Comparison of ENCODE assay signal across 8 mouse cellular contexts in genomic region chr5:110363822-110364545, GRCm38 (mm10). TPM values are rescaled to one million over a fixed set of nuclear protein-coding genes. Genes with fewer than 3 reads are reported as not detected.
A peak's percentile ranks its signal among the peaks of the same experiment; 100 is the strongest.
DNase-seq lines count a peak whose midpoint lies in the region; ATAC-seq and TF ChIP-seq lines count a peak whose summit lies in the region.

No protein-coding gene starts in this region.

- peak overlapping the region; percentile 37; the same call in 1 of the 2 replicates for H3K4me3 ChIP-seq in lung, postnatal 0 days (ENCODE audit: low read depth, low read length)
- H3K4me3 ChIP-seq in lung, adult 2 months (replicated peaks; ENCODE audit: extremely low read depth, low read depth, low read length), result no peak overlapping the region
- H3K4me3 ChIP-seq in limb, embryonic 12.5 days (replicated peaks), result peak overlapping the region; percentile 48
- peak overlapping the region; percentile 64 for H3K4me3 ChIP-seq in small intestine, adult 2 months (ENCODE audit: low read depth, low read length)

- H3K36me3 ChIP-seq in lung, postnatal 0 days (ENCODE audit: insufficient read depth, low read length), result no peaks in the 10 kb centered on the region
- H3K36me3 ChIP-seq in limb, embryonic 12.5 days, result peaks cover 43% of the 10 kb centered on the region
- peaks cover 11% of the 10 kb centered on the region for H3K36me3 ChIP-seq in small intestine, adult 2 months (ENCODE audit: control insufficient read depth, insufficient read depth, low read length)

- no peaks in the 10 kb centered on the region for H3K9me3 ChIP-seq in lung, postnatal 0 days (ENCODE audit: low read length)
- no peaks in the 10 kb centered on the region for H3K9me3 ChIP-seq in limb, embryonic 12.5 days

- WGBS in lung, postnatal 0 days, result 46% methylated on average over 10 of the region's 11 CpGs
- WGBS in lung, adult 2 months, result 71% methylated on average over 11 of the region's 11 CpGs
- 28% methylated on average over 11 of the region's 11 CpGs for WGBS in limb, embryonic 12.5 days
- WGBS in small intestine, adult 2 months, result 74% methylated on average over 11 of the region's 11 CpGs

- H3K9ac ChIP-seq in lung, postnatal 0 days (replicated peaks; ENCODE audit: low read depth), result no peak overlapping the region
- peak overlapping the region; percentile 62 for H3K9ac ChIP-seq in limb, embryonic 12.5 days (replicated peaks)

- no peak; the same call in 1 of the 2 replicates for ATAC-seq in lung, postnatal 0 days
- ATAC-seq in limb, embryonic 12.5 days (ENCODE audit: insufficient number of reproducible peaks, insufficient read depth, low FRiP score, low TSS enrichment, low read depth), result no peak; the same call in 1 of the 2 replicates

- H3K27ac ChIP-seq in lung, postnatal 0 days (ENCODE audit: low read length), result no peak overlapping the region
- H3K27ac ChIP-seq in limb, embryonic 12.5 days, result 0 out of 2 replicates have a peak overlapping the region, but pooled peaks have one; percentile 42
- H3K27ac ChIP-seq in small intestine, adult 2 months (ENCODE audit: insufficient read depth, low read depth, low read length), result no peak overlapping the region

- TF ChIP-seq EP300 in lung, postnatal 0 days (IDR thresholded peaks at IDR 0.05), result no peak

- TF ChIP-seq CTCF in lung, postnatal 0 days (IDR thresholded peaks at IDR 0.05), result no peak
- no peak for TF ChIP-seq CTCF in lung, adult 2 months (IDR thresholded peaks at IDR 0.05; ENCODE audit: insufficient read depth, low read length)
- TF ChIP-seq CTCF in small intestine, adult 2 months (IDR thresholded peaks at IDR 0.05; ENCODE audit: extremely low read depth, insufficient read length, insufficient replicate concordance, low read depth, low read length), result no peak

- no peaks in the 10 kb centered on the region for H3K27me3 ChIP-seq in lung, postnatal 0 days (replicated peaks; ENCODE audit: insufficient read depth, low read length)
- H3K27me3 ChIP-seq in limb, embryonic 12.5 days, result peaks cover 13% of the 10 kb centered on the region
- H3K27me3 ChIP-seq in small intestine, adult 2 months (ENCODE audit: control insufficient read depth, insufficient read depth, low read length), result no peaks in the 10 kb centered on the region

- peak overlapping the region; percentile 56 for H3K4me2 ChIP-seq in lung, postnatal 0 days (replicated peaks; ENCODE audit: low read depth, low read length)
- H3K4me2 ChIP-seq in limb, embryonic 12.5 days, result peak overlapping the region; percentile 84

- 0 out of 2 replicates have a peak, but pooled peaks cover 3% of the 10 kb centered on the region for H3K4me1 ChIP-seq in lung, postnatal 0 days (ENCODE audit: insufficient read depth, low read depth, low read length)
- peaks cover 3% of the 10 kb centered on the region; the same call in 1 of the 2 replicates for H3K4me1 ChIP-seq in lung, adult 2 months (ENCODE audit: control insufficient read depth, insufficient read depth, low read length)
- peaks cover 15% of the 10 kb centered on the region for H3K4me1 ChIP-seq in limb, embryonic 12.5 days (replicated peaks)
- peaks cover 7% of the 10 kb centered on the region for H3K4me1 ChIP-seq in small intestine, adult 2 months (ENCODE audit: control insufficient read depth, insufficient read depth, insufficient read length, low read length)

- peak; percentile 58 for DNase-seq in adrenal gland, adult 2 months
- DNase-seq in adrenal gland, adult 18-20 months (ENCODE audit: low spot score in 2 of 2), result no peak
- no peak for DNase-seq in lung, postnatal 0 days (ENCODE audit: low spot score)
- no peak for DNase-seq in lung, adult 2 months
- no peak for DNase-seq in urinary bladder, postnatal 4 days (ENCODE audit: low spot score in 2 of 2)
- no peak for DNase-seq in spleen, postnatal 14 days (ENCODE audit: low spot score in 2 of 2)

- no peak for TF ChIP-seq POLR2A in lung, adult 2 months (IDR thresholded peaks at IDR 0.05; ENCODE audit: borderline replicate concordance, extremely low read depth, low read depth, low read length)
- no peak for TF ChIP-seq POLR2A in small intestine, adult 2 months (IDR thresholded peaks at IDR 0.05; ENCODE audit: low read depth, low read length)

RNA-seq across cellular contexts. Expression of gene Lrcol1, which starts 19.5 kb away (rescaled TPM):
- not detected for total RNA-seq in adrenal gland, adult 2 months (2021)
- not detected in 2 replicates for polyA plus RNA-seq in adrenal gland, adult 2 months (2012; rRNA removed)
- not detected for total RNA-seq in adrenal gland, adult 18-20 months (2021)
- polyA plus RNA-seq in lung, postnatal 0 days (2015; fragmentation: Nextera tagmentation; extraction: Ambion mirVana), result 2.0 and 2.1 TPM in 2 replicates
- 0.19 and 0.51 TPM in 2 replicates for polyA plus RNA-seq in lung, adult 2 months (2012; rRNA removed)
- polyA plus RNA-seq in limb, embryonic 12.5 days (2016; fragmentation: Nextera tagmentation; extraction: Ambion mirVana), result not detected in 2 replicates
- not detected in 2 replicates for polyA plus RNA-seq in small intestine, adult 2 months (2012; rRNA removed)

RNA-seq across cellular contexts. Expression of gene P2rx2, which starts 21.0 kb away (rescaled TPM):
- total RNA-seq in adrenal gland, adult 2 months (2021), result under 1 TPM; 0.23 to 0.38 TPM
- 0.18 and 0.58 TPM in 2 replicates for polyA plus RNA-seq in adrenal gland, adult 2 months (2012; rRNA removed)
- under 1 TPM; 0.54 to 0.80 TPM for total RNA-seq in adrenal gland, adult 18-20 months (2021)
- polyA plus RNA-seq in lung, postnatal 0 days (2015; fragmentation: Nextera tagmentation; extraction: Ambion mirVana), result 3.5 and 3.8 TPM in 2 replicates
- 1.2 TPM in 2 replicates for polyA plus RNA-seq in lung, adult 2 months (2012; rRNA removed)
- polyA plus RNA-seq in limb, embryonic 12.5 days (2016; fragmentation: Nextera tagmentation; extraction: Ambion mirVana), result 0.74 and 1.1 TPM in 2 replicates
- 1.2 and 2.3 TPM in 2 replicates for polyA plus RNA-seq in small intestine, adult 2 months (2012; rRNA removed)
